Mouse (Mus musculus) cerebellum, postnatal 36 days (tissue): ENCODE data around the gene Igf2bp3.
A peak's percentile ranks its signal among the peaks of the same experiment; 100 is the strongest.

Experiments
- DNase-seq, 2 experiments: peaks; one replicate each; pipeline ENCODE4 v3.0.0; 2021 to 2022; ENCODE audit warnings: mixed read lengths in 2 of 2

The Igf2bp3 gene

DNA sequence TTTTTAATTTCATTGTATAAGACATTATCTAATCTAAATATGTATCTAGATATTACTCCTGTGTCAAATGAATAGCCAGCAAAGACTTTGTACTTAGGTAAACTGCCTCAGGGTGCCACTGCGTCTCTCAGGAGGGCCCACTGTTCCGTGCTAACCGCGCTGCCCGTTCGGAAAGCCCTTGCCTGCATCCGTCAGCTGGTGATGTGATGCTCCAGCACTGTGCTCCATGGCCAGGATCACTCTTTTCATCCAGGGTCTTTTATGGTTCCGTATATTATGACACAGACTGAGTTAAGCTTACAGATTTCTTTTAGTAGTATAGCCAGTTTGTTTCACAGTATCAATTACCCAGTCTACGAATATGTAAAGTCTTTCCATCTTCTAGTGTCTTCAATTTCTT is 82.9 kb downstream of the Igf2bp3 start:
- no peak for DNase-seq

- no peak for DNase-seq
These were observed 84.4 kb downstream of the Igf2bp3 start for GRCm38 (mm10) chr6:49130328-49130727.

GRCm38 (mm10) chr6:49120370-49120769 is 94.4 kb downstream of the Igf2bp3 start:
- no peak for DNase-seq

- no peak for DNase-seq
These were observed 95.2 kb downstream of the Igf2bp3 start for GRCm38 (mm10) chr6:49119462-49120135.

DNA sequence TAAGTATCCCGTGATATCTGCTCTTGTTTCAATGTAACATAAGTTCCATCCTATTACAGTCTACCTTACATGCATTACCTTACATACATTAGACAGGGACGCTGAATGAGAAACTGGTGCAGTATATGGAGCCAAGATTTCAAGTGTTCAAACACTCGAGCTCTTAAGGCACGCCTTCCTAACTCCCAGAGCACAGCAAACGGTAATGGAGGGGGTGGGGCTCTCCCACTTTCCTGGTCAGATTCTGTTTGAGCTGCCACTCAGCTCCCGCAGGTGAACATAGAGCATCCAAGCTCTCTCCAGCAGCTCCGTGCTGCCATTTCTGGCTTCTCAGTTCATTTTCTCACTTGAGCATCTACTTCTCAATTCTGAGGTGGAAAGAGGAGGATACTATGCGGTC is 96.3 kb downstream of the Igf2bp3 start:
- DNase-seq = no peak

DNA sequence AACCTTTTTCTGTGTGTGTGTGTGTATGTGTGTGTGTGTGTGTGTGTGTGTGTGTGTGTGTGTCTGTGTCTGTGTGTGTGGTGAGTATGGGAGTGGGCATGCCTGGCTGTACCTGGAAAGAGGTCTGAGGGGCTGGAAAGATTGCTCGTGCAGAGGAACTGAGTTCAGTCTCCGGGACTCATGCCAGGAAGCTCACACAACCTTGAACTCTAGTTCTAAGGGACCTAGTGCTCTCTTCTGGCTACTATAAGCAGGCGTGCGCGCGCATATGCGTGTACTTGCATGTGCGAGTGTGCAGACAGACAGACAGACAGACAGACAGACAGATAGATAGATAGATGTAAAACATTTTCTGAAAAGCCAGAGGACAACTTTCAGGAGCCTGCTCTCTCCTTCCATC is 98.5 kb downstream of the Igf2bp3 start:
- DNase-seq = no peak

DNA sequence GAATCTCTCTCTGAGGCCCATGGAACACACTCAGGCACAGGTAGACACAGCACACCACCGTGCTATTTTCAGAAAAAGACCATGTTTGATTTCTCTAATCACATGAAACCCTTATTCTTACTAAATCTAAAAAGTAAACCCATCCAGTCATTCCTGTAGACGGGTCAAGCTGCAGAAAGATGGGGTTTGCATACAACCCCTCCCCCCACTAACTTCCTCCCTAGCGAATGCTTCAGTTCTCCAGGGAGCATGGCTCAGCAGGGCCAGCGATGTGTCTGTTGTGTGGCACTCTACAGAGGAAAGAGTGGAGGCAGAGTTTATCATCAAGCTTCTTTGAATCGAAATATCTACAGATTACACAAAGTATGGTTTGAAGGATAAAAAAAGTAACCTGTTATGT is 99.2 kb downstream of the Igf2bp3 start:
- DNase-seq = no peak

- DNase-seq = no peak
These were observed 100.3 kb downstream of the Igf2bp3 start for GRCm38 (mm10) chr6:49114457-49114856.

DNA sequence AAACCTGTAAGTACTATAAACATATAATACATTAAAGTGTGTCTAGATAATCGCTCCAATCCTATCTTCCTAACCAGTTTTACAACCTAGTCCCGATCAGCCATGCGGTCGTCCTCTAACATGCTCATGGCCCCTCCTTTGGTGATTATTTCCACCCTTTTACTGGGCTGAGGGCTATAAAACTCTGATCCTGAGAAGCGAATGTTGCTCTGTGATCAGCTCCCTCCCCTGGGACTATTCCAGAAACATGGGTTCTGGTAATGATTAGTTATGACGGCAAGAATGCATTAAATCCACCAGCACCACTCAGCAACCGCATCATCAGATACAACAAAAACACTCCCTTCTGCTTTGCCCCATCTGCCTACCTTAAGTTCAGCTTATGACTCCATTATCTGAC is 100.9 kb downstream of the Igf2bp3 start:
- no peak for DNase-seq

- no peak for DNase-seq
These were observed 105.6 kb downstream of the Igf2bp3 start for GRCm38 (mm10) chr6:49109196-49109595.

DNA sequence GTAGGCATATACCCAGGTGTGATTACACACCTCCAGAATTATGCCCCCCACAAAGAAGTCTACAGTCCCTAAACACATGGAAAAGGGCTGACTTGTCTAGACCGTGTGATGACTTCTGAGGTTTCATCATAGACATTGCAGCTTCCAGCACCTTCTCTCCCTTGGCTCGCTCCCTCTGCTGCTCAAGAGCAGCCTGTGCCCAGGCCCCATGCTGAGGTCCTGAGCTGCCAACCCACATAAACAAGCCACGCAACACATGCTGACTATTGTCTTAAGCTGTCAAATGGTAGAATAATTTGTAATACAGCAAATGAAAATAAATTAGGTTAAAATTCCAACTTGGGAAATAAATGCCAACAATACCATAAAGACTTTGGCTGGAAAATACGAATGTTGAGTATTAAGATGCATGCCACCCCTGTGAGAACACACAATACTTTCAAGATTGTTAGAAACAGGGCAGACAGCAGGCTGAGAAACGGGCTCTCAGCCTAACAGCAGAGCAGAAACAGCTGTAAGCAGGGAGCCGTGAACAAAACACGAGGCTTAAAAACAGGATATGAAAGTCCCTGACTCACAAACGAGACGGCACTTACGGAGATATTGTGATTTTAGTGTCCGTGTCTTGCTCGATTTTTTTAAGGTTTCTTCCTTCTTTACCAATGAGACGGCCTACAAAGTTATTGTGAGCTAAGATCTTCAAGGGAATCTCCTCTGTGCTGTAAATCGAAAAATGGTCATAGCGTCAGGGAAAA is 107.8 kb downstream of the Igf2bp3 start:
- peak; percentile 35 to 53 for DNase-seq

DNA sequence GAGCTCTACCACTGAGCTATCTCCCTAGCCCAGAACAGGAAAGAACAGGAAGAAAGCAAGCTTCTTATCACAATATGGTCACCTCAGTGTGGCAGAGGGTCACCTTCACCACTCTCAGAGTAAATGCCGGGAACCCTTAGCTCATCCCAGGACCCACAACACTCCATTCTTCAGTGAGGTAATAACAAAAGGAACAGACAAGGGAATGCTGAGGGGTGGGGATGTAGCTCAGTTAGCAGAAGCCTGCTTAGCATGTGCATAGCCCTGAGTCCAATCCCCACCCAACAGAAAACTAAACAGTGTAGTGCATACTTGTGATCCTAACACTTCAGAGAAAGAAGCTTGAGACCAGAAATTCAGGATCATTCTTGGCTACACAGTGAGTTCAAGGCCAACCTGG is 115.7 kb downstream of the Igf2bp3 start:
- DNase-seq = no peak

DNA sequence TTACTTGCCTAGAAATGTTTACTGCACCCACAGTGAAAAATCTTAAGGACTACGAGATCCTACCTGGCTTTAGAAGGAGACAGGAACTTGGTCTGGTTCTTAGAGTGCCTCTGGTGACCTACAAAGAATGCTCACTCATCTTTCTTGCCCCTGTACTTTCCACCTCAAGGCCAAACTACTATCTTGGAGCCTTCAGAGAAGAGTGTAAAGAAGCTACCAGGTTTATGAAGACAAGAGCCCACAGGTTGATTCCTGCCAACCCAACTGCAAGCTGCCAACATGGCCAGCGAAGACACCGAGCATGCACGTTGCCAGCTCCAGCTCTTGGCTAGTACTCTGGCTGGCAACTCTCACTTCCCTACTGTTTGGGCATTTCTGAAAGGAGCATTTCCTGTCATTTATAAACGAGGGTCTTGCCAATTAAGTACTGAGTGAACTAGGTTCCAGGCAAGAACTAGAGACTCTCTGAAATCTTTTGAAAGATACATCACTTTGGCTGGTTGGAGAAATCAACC is 117.1 kb downstream of the Igf2bp3 start:
- DNase-seq = peak; percentile 38 to 46

GRCm38 (mm10) chr6:49096933-49097461 is 117.8 kb downstream of the Igf2bp3 start:
- peak; percentile 72 to 82 for DNase-seq

- no peak for DNase-seq
These were observed 118.3 kb downstream of the Igf2bp3 start for GRCm38 (mm10) chr6:49096421-49096820.

- DNase-seq = no peak
These were observed 119.8 kb downstream of the Igf2bp3 start for GRCm38 (mm10) chr6:49094968-49095367.

GRCm38 (mm10) chr6:49083008-49083407 is 131.7 kb downstream of the Igf2bp3 start:
- DNase-seq = no peak

DNA sequence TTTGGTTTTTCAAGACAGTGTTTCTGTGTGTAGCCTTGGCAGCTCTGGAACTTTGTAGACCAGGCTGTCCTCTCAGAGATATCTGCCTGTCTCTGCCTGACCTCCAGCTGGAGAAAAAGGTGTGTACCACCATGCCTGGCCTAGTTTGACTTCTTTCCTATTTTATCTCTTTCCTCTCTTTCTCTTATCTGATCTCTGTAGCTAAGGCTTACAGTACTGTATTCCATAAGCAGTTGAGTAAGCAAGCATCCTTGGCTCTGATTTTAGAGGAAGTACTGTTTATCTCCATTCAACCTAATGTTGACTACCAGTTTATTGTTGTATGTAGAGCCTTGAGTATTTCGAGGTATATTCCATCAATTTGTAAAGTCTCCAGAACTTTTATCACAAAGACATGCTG is 135.4 kb downstream of the Igf2bp3 start:
- no peak for DNase-seq

DNA sequence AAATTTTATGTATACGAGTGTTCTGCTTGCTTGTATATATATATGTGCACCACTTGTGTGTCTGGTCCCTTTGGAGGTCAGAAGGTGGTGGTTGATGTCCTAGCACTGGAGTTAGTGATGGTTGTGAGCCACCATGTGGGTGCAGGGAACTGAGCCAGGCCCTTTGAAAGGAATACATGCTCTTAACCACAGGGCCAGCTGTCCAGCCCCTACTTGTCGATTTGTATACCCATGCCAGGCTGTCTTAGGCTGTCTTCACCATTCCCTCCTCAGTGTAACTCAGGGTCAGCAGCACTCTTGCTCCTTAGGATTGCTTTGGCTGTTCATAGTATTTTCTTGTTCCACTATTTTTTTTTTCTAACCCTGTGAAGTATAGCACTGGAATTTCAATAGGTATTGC is 136.9 kb downstream of the Igf2bp3 start:
- DNase-seq = no peak

GRCm38 (mm10) chr6:49074117-49074490 is 140.7 kb downstream of the Igf2bp3 start:
- no peak for DNase-seq

DNA sequence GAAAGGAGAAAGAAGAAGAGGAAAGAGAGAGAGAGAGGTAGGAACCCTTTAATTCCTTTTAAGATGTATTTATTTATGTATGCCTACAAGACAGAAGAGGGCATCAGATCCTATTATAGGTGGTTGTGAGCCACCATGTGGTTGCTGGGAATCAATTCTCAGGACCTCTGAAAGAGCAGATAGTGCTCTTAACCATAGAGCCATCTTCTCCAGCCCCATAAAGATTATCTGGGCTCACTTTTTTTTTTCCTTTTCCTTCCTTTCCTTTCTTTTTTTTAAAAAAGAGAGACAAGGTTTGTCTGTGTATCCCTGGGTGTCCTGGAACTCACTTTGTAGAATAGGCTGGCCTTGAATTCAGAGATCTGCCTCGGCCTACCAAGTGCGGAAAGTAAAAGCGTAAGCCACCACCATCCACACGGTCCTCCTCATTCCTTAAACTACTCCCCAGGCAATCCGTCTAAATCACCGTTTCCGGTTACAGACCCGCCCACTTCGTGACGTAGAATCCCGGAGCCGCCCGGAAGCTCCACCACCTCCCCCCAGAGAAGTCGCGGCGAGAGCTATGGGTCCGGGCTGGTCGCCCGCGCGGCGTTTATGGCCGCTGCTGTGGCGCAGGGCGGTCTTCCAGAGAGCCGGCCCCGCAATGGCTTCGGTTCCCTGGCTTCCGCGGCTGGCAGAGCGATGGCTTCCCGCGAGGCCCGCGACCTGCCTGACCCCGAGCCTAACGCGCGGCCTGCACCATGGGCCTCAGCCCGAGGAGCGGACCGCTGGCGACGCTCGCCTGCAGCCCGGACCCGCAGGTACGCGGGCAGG is 141.2 kb downstream of the Igf2bp3 start, which contains the start of gene Malsu1:
Gene Malsu1, plus strand, starts transcription at position 492 of the 813 bp plus-strand sequence.
- peak; percentile 93 to 96 for DNase-seq

DNA sequence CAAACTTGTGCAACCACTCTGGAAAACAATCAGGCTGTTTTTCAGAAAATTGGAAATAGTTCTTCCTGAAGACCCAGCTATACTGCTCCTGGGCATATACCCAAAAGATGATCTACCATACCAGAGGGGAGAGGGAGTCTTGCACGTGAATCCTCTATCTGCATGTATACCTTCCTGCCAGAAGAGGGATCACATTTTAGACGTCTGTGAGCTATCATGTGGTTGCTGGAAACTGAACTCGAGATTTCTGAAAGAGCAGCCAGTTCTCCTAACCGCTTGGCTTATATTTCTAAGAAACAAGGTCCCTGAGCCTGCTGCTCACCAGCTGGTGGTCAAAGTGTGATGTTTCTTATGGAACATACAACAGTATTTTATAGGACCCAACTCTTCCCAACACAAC is 146.4 kb downstream of the Igf2bp3 start:
- DNase-seq = no peak
